Mouse (Mus musculus) heart, postnatal 0 days (tissue): ENCODE results near the gene Man2a1.

Experiments
- CTCF ChIP-seq: IDR thresholded peaks from 2 replicates; pipeline ENCODE4 v1.5.1; 2016; ENCODE audit warnings: antibody characterized with exemption, control low read depth, low read depth
- EP300 ChIP-seq: IDR thresholded peaks from 2 replicates; pipeline ENCODE4 v1.6.1; 2016; ENCODE audit warnings: antibody characterized with exemption, low read depth

DNA sequence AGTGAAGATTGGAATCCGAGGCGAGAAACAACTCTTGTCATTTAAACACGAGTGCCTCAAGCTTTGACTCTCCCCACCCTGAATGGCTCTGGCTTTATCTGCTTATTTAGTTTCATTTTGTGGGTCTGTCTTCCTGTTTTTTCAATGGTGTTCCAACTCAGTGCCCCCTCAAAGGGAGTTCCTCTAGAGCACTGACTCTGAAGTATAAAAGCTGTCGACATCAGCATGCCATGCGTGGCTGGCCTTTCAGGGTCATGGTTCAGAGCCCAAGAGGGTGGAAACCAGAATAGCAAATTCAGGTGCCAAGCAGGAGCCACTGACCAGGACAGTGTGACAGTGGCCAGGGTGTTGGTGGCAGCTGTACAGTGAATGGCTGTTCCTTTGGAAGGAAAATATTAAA is 68.0 kb downstream of the Man2a1 start:
- TF ChIP-seq CTCF (no peak), EP300 (no peak)
